Mouse (Mus musculus) embryonic facial prominence, embryonic 14.5 days (tissue): ENCODE measurements around the gene Cers6. TPM values are rescaled to one million over a fixed set of nuclear protein-coding genes. Genes with fewer than 3 reads are reported as not detected.

Experiments used
- ATAC-seq: fragments of 200-750 bp; cut with Nextera tagmentation; 2 replicates; pipeline ENCODE4 v1.8.0; 2017; ENCODE audit warnings: low read depth, moderate number of reproducible peaks, moderate TSS enrichment
- DNase-seq: peaks from one replicate; pipeline ENCODE4 v3.0.0-alpha.2; 2015; ENCODE audit warnings: low spot score
- H3K27ac ChIP-seq: fragments of 300-500 bp; sonication (generic); replicated peaks from 2 replicates; pipeline ENCODE4 v1.5.1; 2014; ENCODE audit warnings: low read depth, mild to moderate bottlenecking, low read length, moderate library complexity
- H3K27me3 ChIP-seq: fragments of 300-500 bp; sonication (generic); replicated peaks from 2 replicates; pipeline ENCODE4 v1.6.1; 2014; ENCODE audit warnings: low read length; ENCODE audit not compliant: control insufficient read depth, insufficient read depth
- H3K36me3 ChIP-seq: fragments of 300-500 bp; sonication (generic); 2 replicates; pipeline ENCODE4 v1.6.1; 2014; ENCODE audit warnings: low read length, mixed read lengths; ENCODE audit not compliant: control insufficient read depth, insufficient read depth
- H3K4me1 ChIP-seq: fragments of 300-500 bp; sonication (generic); 2 replicates; pipeline ENCODE4 v1.6.1; 2014; ENCODE audit warnings: antibody characterized with exemption, low read length; ENCODE audit not compliant: control insufficient read depth, insufficient read depth
- H3K4me2 ChIP-seq: fragments of 300-500 bp; sonication (generic); 2 replicates; pipeline ENCODE4 v1.6.1; 2014; ENCODE audit warnings: low read depth, mild to moderate bottlenecking, low read length, moderate library complexity, mixed read lengths
- H3K4me3 ChIP-seq: fragments of 300-500 bp; sonication (generic); 2 replicates; pipeline ENCODE4 v1.5.1; 2014; ENCODE audit warnings: low read depth, mild to moderate bottlenecking, low read length
- H3K9ac ChIP-seq: fragments of 300-500 bp; sonication (generic); 2 replicates; pipeline ENCODE4 v1.6.1; 2014; ENCODE audit warnings: low read depth, mild to moderate bottlenecking, low read length, moderate library complexity, mixed read lengths
- H3K9me3 ChIP-seq: fragments of 300-500 bp; sonication (generic); 2 replicates; pipeline ENCODE4 v1.6.1; 2016; ENCODE audit warnings: low read length; ENCODE audit not compliant: control insufficient read depth
- WGBS: fragments of 180-500 bp; shearing (Covaris S2); extraction: QIAGEN DNeasy Blood & Tissue Kit; methylation state at CpG from one replicate; pipeline ENCODE4 v1.1.7; 2014; 5-methylcytosine and 5-hydroxymethylcytosine counted together
- polyA plus RNA-seq: library from polyadenylated mRNA; unstranded; fragments of >200 nt; fragmentation: Nextera tagmentation; extraction: Ambion mirVana; gene quantifications from 2 replicates; pipeline ENCODE4 v1.2.1, GENCODE M21; 2014

Cers6 gene
- polyA plus RNA-seq, 1 experiment from 2014 or later = 24.3 TPM

- H3K36me3 ChIP-seq = no peaks in the 10 kb centered on the region
- no peak overlapping the region for H3K27ac ChIP-seq
- no peak overlapping the region for H3K4me2 ChIP-seq
- 94% methylated on average over 6 of the region's 6 CpGs for WGBS
- ATAC-seq = no peak
- H3K27me3 ChIP-seq = no peaks in the 10 kb centered on the region
- H3K4me1 ChIP-seq = peaks cover 11% of the 10 kb centered on the region
- no peaks in the 10 kb centered on the region for H3K9me3 ChIP-seq
- no peak for DNase-seq
- no peak overlapping the region for H3K4me3 ChIP-seq
- H3K9ac ChIP-seq = no peak overlapping the region
Observed at GRCm38 (mm10) chr2:68989117-68989516, 127.9 kb downstream of the Cers6 start.

GRCm38 (mm10) chr2:68992629-68993028 is 131.4 kb downstream of the Cers6 start:
- Histone ChIP-seq H3K9ac (no peak overlapping the region), H3K4me3 (no peak overlapping the region), H3K36me3 (no peaks in the 10 kb centered on the region), H3K27ac (no peak overlapping the region), H3K9me3 (no peaks in the 10 kb centered on the region), H3K4me1 (peaks cover 4% of the 10 kb centered on the region), H3K27me3 (no peaks in the 10 kb centered on the region), H3K4me2 (no peak overlapping the region)
- ATAC-seq (no peak), DNase-seq (no peak)
- 94% methylated on average over 5 of the region's 5 CpGs for WGBS

- Histone ChIP-seq H3K9me3 (no peaks in the 10 kb centered on the region), H3K4me3 (no peak overlapping the region), H3K4me2 (no peak overlapping the region), H3K27me3 (no peaks in the 10 kb centered on the region), H3K36me3 (no peaks in the 10 kb centered on the region), H3K9ac (no peak overlapping the region), H3K27ac (peak overlapping the region; percentile 40; the same call in 1 of the 2 replicates), H3K4me1 (peaks cover 4% of the 10 kb centered on the region)
- DNase-seq (peak; percentile 77), ATAC-seq (no peak)
Observed at GRCm38 (mm10) chr2:68994441-68994840, 133.2 kb downstream of the Cers6 start.

- ATAC-seq = no peak
- H3K4me2 ChIP-seq = no peak overlapping the region
- no peaks in the 10 kb centered on the region for H3K27me3 ChIP-seq
- no peak for DNase-seq
- no peak overlapping the region for H3K27ac ChIP-seq
- H3K9ac ChIP-seq = no peak overlapping the region
- no peak overlapping the region for H3K4me3 ChIP-seq
- H3K9me3 ChIP-seq = no peaks in the 10 kb centered on the region
- no peaks in the 10 kb centered on the region for H3K36me3 ChIP-seq
- peaks cover 4% of the 10 kb centered on the region for H3K4me1 ChIP-seq
Observed at GRCm38 (mm10) chr2:68995723-68996122, 134.5 kb downstream of the Cers6 start.

- no peak for ATAC-seq
- H3K4me2 ChIP-seq = no peak overlapping the region
- no peak overlapping the region for H3K9ac ChIP-seq
- H3K36me3 ChIP-seq = no peaks in the 10 kb centered on the region
- no peaks in the 10 kb centered on the region for H3K9me3 ChIP-seq
- no peak overlapping the region for H3K27ac ChIP-seq
- no peak for DNase-seq
- no peak overlapping the region for H3K4me3 ChIP-seq
- peaks cover 4% of the 10 kb centered on the region for H3K4me1 ChIP-seq
- H3K27me3 ChIP-seq = no peaks in the 10 kb centered on the region
- WGBS = 88% methylated on average over 1 of the region's 1 CpGs
Observed at GRCm38 (mm10) chr2:68996268-68996667, 135.0 kb downstream of the Cers6 start.

GRCm38 (mm10) chr2:69004001-69004400 is 142.8 kb downstream of the Cers6 start:
- ATAC-seq (no peak), DNase-seq (no peak)
- Histone ChIP-seq H3K36me3 (0 out of 2 replicates have a peak, but pooled peaks cover 4% of the 10 kb centered on the region), H3K4me2 (no peak overlapping the region), H3K9me3 (no peaks in the 10 kb centered on the region), H3K27ac (no peak overlapping the region), H3K4me1 (no peaks in the 10 kb centered on the region), H3K27me3 (no peaks in the 10 kb centered on the region), H3K9ac (no peak overlapping the region), H3K4me3 (no peak overlapping the region)
- WGBS = 90% methylated on average over 5 of the region's 5 CpGs

- Histone ChIP-seq H3K4me3 (no peak overlapping the region), H3K27ac (no peak overlapping the region), H3K9ac (0 out of 2 replicates have a peak overlapping the region, but pooled peaks have one; percentile 25), H3K27me3 (no peaks in the 10 kb centered on the region), H3K4me1 (peaks cover 3% of the 10 kb centered on the region; the same call in 1 of the 2 replicates), H3K9me3 (no peaks in the 10 kb centered on the region), H3K36me3 (no peaks in the 10 kb centered on the region), H3K4me2 (peak overlapping the region; percentile 18; the same call in 1 of the 2 replicates)
- DNase-seq (no peak), ATAC-seq (peak; percentile 47; the same call in 1 of the 2 replicates)
- 40% methylated on average over 7 of the region's 7 CpGs for WGBS
Observed at GRCm38 (mm10) chr2:69011392-69011791, 150.2 kb downstream of the Cers6 start.

- ATAC-seq (no peak), DNase-seq (no peak)
- peaks cover 3% of the 10 kb centered on the region; the same call in 1 of the 2 replicates for H3K4me1 ChIP-seq
- no peaks in the 10 kb centered on the region for H3K36me3 ChIP-seq
- 73% methylated on average over 2 of the region's 2 CpGs for WGBS
- no peak overlapping the region for H3K4me2 ChIP-seq
- no peak overlapping the region for H3K4me3 ChIP-seq
- no peaks in the 10 kb centered on the region for H3K27me3 ChIP-seq
- no peak overlapping the region for H3K27ac ChIP-seq
- no peak overlapping the region for H3K9ac ChIP-seq
- H3K9me3 ChIP-seq = no peaks in the 10 kb centered on the region
Observed at GRCm38 (mm10) chr2:69011860-69012259, 150.6 kb downstream of the Cers6 start.

GRCm38 (mm10) chr2:69014241-69014640 is 153.0 kb downstream of the Cers6 start:
- Histone ChIP-seq H3K36me3 (no peaks in the 10 kb centered on the region), H3K9ac (no peak overlapping the region), H3K27me3 (no peaks in the 10 kb centered on the region), H3K4me2 (no peak overlapping the region), H3K4me1 (peaks cover 3% of the 10 kb centered on the region; the same call in 1 of the 2 replicates), H3K4me3 (no peak overlapping the region), H3K9me3 (no peaks in the 10 kb centered on the region), H3K27ac (no peak overlapping the region)
- WGBS = 95% methylated on average over 9 of the region's 9 CpGs
- no peak for ATAC-seq
- no peak for DNase-seq
